Mouse (Mus musculus): ENCODE results near the gene Sp6.

The Sp6 gene

DNA sequence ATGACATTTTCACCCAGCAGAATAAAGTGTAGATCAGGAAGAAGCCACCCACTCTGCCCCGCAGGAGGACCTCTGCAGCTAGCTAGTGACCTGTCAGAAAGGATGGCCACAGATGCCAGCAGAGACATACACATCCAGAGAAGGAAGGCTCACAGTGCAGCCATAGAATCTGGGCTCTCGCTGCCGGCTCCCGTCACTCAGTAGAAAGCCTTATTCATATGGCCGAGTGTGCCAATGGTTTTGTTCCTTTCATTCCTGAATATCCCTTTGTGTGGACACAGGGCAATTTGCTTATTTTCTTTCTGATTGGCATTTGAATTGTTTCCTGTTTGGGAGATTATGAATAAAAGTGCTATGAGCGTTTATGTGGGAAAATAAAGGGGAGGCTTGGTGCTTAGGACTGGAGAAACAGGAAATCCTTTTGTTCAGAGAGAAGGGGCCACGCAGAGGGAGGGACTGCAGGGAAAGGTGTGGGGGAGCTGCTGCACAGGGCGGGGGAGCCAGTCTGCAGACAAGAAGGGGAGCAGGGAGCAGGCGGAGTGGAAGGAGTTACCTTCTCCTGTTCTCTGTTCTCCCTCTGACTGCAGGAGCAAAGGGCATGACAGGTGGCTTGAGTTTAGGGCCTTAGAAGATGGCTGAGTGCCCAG lies 50.2 kb downstream of the Sp6 start:
- peak; percentile 43 for DNase-seq (ENCODE audit: inconsistent ontology term)

- DNase-seq (ENCODE audit: inconsistent ontology term) = no peak
Measured at GRCm38 (mm10) chr11:97063921-97064295, 50.7 kb downstream of the Sp6 start.

- no peak for DNase-seq (ENCODE audit: inconsistent ontology term)
Measured at GRCm38 (mm10) chr11:97065538-97066295, 52.5 kb downstream of the Sp6 start.

DNA sequence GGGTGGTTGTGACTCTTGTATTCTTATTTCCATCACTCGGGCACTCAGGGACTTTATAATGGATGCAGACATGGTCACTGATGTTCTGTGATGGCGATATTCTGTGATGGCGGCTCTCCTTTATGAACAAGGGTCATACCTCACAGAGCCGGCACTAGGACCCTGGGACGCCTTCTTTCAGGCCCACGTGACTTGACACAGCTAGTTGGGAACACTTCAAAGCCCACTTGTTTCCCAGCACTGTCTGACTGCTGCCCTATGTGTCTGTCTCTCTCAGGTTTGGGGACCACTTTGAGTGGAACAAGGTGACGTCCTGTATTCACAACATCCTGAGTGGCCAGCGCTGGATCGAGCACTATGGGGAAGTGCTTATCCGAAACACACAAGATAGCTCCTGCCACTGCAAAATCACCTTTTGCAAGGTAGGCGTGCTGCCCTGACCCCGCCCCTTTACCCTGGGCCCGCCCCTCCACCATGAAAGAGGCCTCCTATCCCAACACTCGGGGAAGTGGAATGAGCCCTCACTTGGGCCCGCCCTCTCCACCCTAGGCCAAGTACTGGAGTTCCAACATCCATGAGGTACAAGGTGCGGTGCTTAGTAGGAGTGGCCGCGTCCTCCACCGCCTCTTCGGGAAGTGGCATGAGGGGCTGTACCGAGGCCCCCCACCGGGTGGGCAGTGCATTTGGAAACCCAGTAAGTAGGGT lies 53.6 kb downstream of the Sp6 start:
- no peak for DNase-seq (ENCODE audit: inconsistent ontology term)

GRCm38 (mm10) chr11:97069333-97069732 lies 56.1 kb downstream of the Sp6 start:
- no peak for DNase-seq (ENCODE audit: inconsistent ontology term)

GRCm38 (mm10) chr11:97069770-97070169 lies 56.6 kb downstream of the Sp6 start:
- DNase-seq (ENCODE audit: inconsistent ontology term) = no peak

- no peak for DNase-seq (ENCODE audit: inconsistent ontology term)
Measured at GRCm38 (mm10) chr11:97071129-97071528, 57.9 kb downstream of the Sp6 start.

GRCm38 (mm10) chr11:97072533-97072932 lies 59.3 kb downstream of the Sp6 start:
- peak; percentile 79 for DNase-seq (ENCODE audit: inconsistent ontology term)

DNA sequence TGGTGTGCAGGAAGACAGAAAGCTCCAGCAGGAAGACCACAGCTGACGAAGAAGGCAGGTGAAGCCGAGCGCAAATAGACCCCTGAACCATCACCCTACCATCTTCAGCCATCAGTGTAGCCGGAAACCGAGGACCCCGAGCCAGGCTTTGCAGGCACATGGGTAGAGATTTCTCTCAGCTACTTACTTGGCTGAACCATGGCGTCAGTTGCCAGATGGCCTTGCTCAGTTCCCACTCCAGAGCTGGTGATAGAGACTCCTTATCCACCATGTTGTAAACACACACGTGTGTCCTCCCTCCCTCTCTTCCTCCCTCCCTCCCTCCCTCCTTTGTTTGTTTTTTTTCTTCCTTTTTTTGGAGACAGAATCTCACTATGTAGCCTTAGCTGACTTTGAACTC lies 61.0 kb downstream of the Sp6 start:
- no peak for DNase-seq (ENCODE audit: inconsistent ontology term)
